Mouse (Mus musculus) bone marrow, adult 2 months (tissue): ENCODE data around the gene Ing3. TPM values are rescaled to one million over a fixed set of nuclear protein-coding genes. Genes with fewer than 3 reads are reported as not detected.

Experiments used
- H3K27ac ChIP-seq: fragments of 200-500 bp; 2 replicates; pipeline ENCODE4 v1.5.1; 2012; ENCODE audit warnings: low read depth, mild to moderate bottlenecking, control low read depth, inconsistent platforms, low read length; ENCODE audit not compliant: control insufficient read depth, poor library complexity, insufficient read depth
- H3K4me1 ChIP-seq: fragments of 200-500 bp; 2 replicates; pipeline ENCODE4 v1.6.1; 2011; ENCODE audit warnings: low read length; ENCODE audit not compliant: control insufficient read depth, insufficient read depth
- H3K4me3 ChIP-seq: fragments of 200-500 bp; replicated peaks from 2 replicates; pipeline ENCODE3; 2011; ENCODE audit warnings: mild to moderate bottlenecking, low read depth, low read length, control low read depth; ENCODE audit not compliant: control insufficient read depth
- CTCF ChIP-seq: fragments of 200-500 bp; IDR thresholded peaks from 2 replicates; pipeline ENCODE4 v1.5.1; 2011; ENCODE audit warnings: low read length, control low read depth; ENCODE audit not compliant: control insufficient read depth, insufficient read depth
- POLR2A ChIP-seq: fragments of 200-500 bp; IDR thresholded peaks from 2 replicates; pipeline ENCODE4 v1.6.1; 2011; ENCODE audit warnings: low read depth, mild to moderate bottlenecking, control low read depth, low read length, borderline replicate concordance; ENCODE audit not compliant: control insufficient read depth
- WGBS: fragments of 180-500 bp; shearing (Covaris S2); methylation state at CpG from one replicate; pipeline ENCODE4 v1.1.7; 2018; 5-methylcytosine and 5-hydroxymethylcytosine counted together
- polyA plus RNA-seq: library from polyadenylated mRNA; stranded (reverse); fragments of >200 nt; gene quantifications from 2 replicates; pipeline ENCODE4 v1.2.4, GENCODE M21; 2011; ENCODE audit warnings: low replicate concordance; ENCODE audit not compliant: missing spikeins, insufficient read depth, insufficient read length

Gene Ing3
- polyA plus RNA-seq, 1 experiment: 13.4 TPM

- H3K4me3 ChIP-seq: no peak overlapping the region
- no peak overlapping the region for H3K27ac ChIP-seq
- WGBS: 87% methylated on average over 11 of the region's 11 CpGs
- TF ChIP-seq POLR2A (no peak), CTCF (no peak)
- H3K4me1 ChIP-seq: no peaks in the 10 kb centered on the region; the same call in 1 of the 2 replicates
These were observed 61.5 kb downstream of the Ing3 start for GRCm38 (mm10) chr6:22010761-22011281.

GRCm38 (mm10) chr6:22011546-22011945 is 62.2 kb downstream of the Ing3 start:
- TF ChIP-seq POLR2A (no peak), CTCF (no peak)
- Histone ChIP-seq H3K4me1 (no peaks in the 10 kb centered on the region; the same call in 1 of the 2 replicates), H3K27ac (no peak overlapping the region), H3K4me3 (no peak overlapping the region)
- 74% methylated on average over 2 of the region's 2 CpGs for WGBS

- Histone ChIP-seq H3K4me3 (no peak overlapping the region), H3K27ac (no peak overlapping the region), H3K4me1 (no peaks in the 10 kb centered on the region; the same call in 1 of the 2 replicates)
- WGBS: 65% methylated on average over 5 of the region's 5 CpGs
- no peak for TF ChIP-seq POLR2A
- TF ChIP-seq CTCF: no peak
These were observed 62.7 kb downstream of the Ing3 start for GRCm38 (mm10) chr6:22012099-22012498.

GRCm38 (mm10) chr6:22012501-22012900 is 63.1 kb downstream of the Ing3 start:
- Histone ChIP-seq H3K27ac (no peak overlapping the region), H3K4me3 (no peak overlapping the region), H3K4me1 (no peaks in the 10 kb centered on the region; the same call in 1 of the 2 replicates)
- WGBS: 66% methylated on average over 5 of the region's 5 CpGs
- no peak for TF ChIP-seq POLR2A
- TF ChIP-seq CTCF: no peak

GRCm38 (mm10) chr6:22013394-22013793 is 64.0 kb downstream of the Ing3 start:
- no peaks in the 10 kb centered on the region; the same call in 1 of the 2 replicates for H3K4me1 ChIP-seq
- H3K4me3 ChIP-seq: no peak overlapping the region
- TF ChIP-seq POLR2A (no peak), CTCF (no peak)
- 88% methylated on average over 3 of the region's 3 CpGs for WGBS
- H3K27ac ChIP-seq: no peak overlapping the region

GRCm38 (mm10) chr6:22014291-22014911 is 65.0 kb downstream of the Ing3 start:
- Histone ChIP-seq H3K27ac (no peak overlapping the region), H3K4me3 (no peak overlapping the region), H3K4me1 (no peaks in the 10 kb centered on the region; the same call in 1 of the 2 replicates)
- 82% methylated on average over 6 of the region's 6 CpGs for WGBS
- TF ChIP-seq POLR2A: no peak
- TF ChIP-seq CTCF: no peak

- 62% methylated on average over 7 of the region's 7 CpGs for WGBS
- Histone ChIP-seq H3K4me1 (peaks cover 2% of the 10 kb centered on the region), H3K4me3 (no peak overlapping the region), H3K27ac (no peak overlapping the region)
- TF ChIP-seq CTCF: no peak
- no peak for TF ChIP-seq POLR2A
These were observed 68.3 kb downstream of the Ing3 start for GRCm38 (mm10) chr6:22017631-22018030.

- TF ChIP-seq POLR2A: no peak
- no peak for TF ChIP-seq CTCF
- H3K4me3 ChIP-seq: no peak overlapping the region
- WGBS: 66% methylated on average over 8 of the region's 8 CpGs
- H3K4me1 ChIP-seq: peaks cover 2% of the 10 kb centered on the region
- no peak overlapping the region for H3K27ac ChIP-seq
These were observed 69.5 kb downstream of the Ing3 start for GRCm38 (mm10) chr6:22018768-22019445.

GRCm38 (mm10) chr6:22019637-22020036 is 70.3 kb downstream of the Ing3 start:
- Histone ChIP-seq H3K27ac (no peak overlapping the region), H3K4me1 (peaks cover 2% of the 10 kb centered on the region), H3K4me3 (no peak overlapping the region)
- 3% methylated on average over 10 of the region's 10 CpGs for WGBS
- TF ChIP-seq POLR2A (no peak), CTCF (no peak)
